Mouse (Mus musculus): ENCODE results near the gene Tek.
A peak's percentile ranks its signal among the peaks of the same experiment; 100 is the strongest.
"Not testable (repeated sequence)": the region's sequence is repeated elsewhere in the genome, so short reads cannot be mapped to it uniquely, and the experiment has no call there.

Gene Tek

DNA sequence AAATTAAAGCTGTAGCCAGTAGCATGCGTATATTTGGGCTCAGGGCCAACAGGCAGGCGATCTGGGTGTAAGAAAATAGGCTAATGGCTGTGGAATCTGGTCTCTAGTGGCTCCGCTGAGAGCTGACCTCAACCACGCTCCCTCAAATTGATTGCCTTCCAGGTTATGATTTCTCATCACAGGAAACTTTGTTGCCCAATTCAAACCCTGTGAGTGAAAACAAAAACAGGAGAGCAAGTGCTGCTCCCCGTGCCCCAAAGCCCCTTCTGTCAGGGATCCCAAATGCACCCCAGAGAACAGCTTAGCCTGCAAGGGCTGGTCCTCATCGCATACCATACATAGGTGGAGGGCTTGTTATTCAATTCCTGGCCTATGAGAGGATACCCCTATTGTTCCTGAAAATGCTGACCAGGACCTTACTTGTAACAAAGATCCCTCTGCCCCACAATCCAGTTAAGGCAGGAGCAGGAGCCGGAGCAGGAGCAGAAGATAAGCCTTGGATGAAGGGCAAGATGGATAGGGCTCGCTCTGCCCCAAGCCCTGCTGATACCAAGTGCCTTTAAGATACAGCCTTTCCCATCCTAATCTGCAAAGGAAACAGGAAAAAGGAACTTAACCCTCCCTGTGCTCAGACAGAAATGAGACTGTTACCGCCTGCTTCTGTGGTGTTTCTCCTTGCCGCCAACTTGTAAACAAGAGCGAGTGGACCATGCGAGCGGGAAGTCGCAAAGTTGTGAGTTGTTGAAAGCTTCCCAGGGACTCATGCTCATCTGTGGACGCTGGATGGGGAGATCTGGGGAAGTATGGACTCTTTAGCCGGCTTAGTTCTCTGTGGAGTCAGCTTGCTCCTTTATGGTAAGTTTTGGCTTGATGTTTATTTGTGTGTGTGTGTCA is at the start of gene Tek:
Gene Tek (plus strand): TSS at position 452 of the 894 bp plus-strand sequence.
- peak; percentile 20 for DNase-seq (ENCODE audit: low read depth, low spot score)

DNA sequence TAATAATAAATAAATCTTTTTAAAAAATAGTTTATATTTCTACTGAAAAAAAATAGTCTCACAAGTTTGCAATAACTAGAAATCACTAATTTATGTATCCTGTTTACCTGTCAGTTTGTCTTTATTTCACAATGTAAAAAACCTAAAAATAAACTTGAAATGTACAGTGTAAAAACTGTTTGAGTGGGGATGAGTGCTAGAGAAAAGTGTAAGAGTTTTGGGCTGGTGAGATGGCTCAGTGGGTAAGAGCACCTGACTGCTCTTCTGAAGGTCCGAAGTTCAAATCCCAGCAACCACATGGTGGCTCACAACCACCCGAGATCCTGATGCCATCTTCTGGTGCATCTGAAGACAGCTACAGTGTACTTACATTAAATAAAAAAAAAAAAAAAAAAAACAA is 49.3 kb upstream of the Tek start:
- DNase-seq (ENCODE audit: low read depth, low spot score): not testable (repeated sequence)

DNA sequence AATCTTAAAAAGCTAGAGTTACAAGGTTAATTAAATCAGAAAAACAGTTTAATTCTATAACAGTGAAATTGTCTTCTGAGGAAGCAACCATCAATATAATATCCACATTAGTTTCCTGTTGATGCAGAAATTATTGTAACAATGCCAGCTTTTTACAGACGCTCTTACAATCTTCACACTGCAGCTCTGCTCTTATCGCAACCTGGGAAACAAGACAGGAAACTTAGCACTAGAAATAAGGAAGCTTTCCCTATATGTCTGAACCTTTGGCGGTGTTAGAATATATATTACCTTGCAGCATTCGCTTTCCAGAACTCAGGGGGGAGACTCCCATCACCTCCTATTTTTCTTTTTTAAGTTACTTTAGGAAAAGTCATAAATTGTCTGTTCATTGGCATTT is 48.0 kb upstream of the Tek start:
- no peak for DNase-seq (ENCODE audit: low read depth, low spot score)

DNA sequence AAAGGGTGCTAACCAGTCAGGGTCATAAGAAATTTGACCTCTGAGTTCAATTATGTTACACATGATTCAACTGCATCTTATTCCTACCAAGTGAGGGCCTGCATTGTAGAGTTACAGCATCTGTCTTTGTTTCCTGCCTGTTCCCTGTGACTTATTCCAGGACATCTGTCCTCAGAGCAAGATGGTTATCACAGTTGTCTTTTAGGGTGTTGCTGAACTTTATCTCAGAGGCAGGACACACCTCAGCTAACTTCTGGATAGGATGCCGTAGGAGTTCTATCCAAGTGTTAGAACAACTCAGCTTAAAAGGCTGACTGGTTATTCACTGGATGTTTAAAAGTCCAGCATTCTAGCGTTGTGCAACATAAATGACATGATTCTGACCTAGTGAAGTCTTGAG is 46.9 kb upstream of the Tek start:
- no peak for DNase-seq (ENCODE audit: low read depth, low spot score)

DNA sequence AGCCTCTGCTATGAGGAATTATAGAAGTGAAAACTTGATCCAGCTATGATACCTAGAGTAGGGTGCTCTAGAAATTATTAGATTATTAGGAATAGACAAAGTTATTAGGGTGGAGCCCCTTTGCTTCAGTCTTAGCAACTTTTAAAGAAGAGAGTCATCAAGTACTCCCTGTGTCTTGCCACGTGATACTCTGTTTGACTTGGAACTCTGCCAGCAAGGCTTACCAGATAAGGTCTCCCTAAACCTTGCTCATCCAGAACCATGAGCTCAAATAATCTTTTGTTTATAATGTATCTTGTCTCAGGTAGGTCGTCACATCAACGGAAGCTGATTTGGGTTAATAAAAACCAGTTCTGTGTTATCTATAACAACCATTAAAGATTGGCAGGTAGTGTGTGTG is 42.7 kb upstream of the Tek start:
- no peak for DNase-seq (ENCODE audit: low read depth, low spot score)

DNA sequence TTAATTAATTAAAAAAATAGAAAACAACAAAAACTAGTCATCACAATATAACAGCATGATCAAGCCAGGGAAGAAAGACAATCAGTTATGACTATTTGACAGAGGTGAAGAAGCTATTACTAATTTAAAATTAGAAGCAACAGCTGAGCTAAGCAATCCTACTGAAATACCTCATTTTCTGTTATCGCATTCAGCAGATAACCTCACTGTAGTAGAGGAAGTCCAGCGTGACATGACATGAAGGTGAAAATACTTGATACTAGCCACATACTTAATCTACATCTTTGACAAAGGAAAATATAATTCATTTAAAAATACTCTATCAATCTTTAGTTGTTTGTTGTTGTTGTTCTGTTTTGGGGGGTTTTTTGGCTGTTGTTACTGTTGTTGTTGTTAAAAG is 28.1 kb upstream of the Tek start:
- no peak for DNase-seq (ENCODE audit: low read depth, low spot score)

DNA sequence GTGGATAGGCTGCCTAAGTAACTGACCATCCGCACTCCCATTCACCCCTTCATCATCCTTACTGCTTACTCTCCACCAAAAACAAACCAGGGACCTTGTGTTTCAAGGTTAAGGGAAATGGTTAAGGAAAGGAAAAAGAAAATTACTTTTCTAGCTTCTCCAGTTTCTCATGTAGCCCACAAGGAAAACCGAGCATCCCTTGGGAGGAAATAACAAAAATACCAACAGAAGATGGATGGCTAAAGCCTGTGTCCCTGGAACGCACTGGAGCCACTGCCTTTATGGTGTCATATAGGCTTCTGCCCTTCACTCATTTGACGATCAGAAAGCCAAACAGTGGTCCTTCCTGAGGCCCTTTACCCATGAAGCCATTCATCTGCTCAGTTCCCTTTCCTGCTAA is 27.7 kb upstream of the Tek start:
- DNase-seq (ENCODE audit: low read depth, low spot score): no peak

DNA sequence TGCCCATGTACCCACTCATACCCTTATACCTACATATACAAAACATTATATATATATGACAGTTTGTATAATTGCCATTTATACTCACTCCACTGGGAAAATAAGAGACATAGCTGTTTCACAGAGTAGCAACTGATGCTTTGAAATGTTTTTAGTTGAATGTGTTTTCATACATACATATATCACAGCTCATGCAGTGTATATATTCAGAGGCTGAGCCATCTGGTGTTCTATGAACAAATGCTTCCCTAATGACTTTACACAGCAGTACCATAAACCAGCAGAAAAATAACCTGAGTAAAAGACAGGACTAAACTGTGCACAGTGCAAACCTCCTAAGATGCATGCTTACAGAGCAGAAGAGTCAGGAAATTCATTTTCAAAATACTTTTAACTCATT is 25.3 kb upstream of the Tek start:
- DNase-seq (ENCODE audit: low read depth, low spot score): no peak

DNA sequence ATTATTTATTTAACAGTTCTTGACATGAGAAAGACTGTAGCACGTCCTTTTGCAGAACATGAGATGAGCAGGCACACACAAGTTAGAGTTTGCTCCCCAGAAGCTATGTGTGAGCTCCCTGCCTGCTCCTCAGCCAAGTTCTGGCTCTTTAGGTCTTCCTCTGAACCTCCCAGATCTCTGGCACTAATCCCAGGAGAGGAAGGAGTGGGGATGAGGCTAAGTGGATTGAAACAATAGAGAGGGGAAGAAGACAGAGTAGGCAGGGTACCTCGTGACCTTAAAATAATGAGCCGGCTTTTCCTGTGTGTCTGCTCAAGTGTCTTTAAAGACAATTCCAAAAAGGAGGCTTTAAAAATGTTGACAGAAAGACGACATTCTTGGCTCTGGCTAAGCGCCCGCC is 23.9 kb upstream of the Tek start:
- DNase-seq (ENCODE audit: low read depth, low spot score): peak; percentile 12

DNA sequence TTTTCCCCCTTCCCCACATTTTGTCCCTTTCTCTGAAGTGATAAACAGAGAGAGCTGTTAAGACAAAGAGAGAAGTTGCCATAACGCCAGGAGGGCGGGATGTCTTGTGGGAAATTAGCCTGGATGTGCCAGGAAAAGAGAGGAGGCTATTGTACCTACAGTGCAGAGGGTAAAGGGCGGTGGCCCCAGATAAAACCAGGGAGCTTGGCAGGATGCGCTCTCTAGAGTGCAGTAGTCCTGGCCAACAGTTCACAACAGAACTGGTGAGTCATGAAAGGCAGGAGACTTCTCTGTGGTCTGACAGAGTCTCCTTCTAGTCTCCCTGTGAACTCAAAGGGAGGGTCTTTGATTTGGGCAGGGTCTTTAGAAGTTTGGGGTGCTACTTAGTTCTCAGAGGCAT is 13.3 kb upstream of the Tek start:
- no peak for DNase-seq (ENCODE audit: low read depth, low spot score)

DNA sequence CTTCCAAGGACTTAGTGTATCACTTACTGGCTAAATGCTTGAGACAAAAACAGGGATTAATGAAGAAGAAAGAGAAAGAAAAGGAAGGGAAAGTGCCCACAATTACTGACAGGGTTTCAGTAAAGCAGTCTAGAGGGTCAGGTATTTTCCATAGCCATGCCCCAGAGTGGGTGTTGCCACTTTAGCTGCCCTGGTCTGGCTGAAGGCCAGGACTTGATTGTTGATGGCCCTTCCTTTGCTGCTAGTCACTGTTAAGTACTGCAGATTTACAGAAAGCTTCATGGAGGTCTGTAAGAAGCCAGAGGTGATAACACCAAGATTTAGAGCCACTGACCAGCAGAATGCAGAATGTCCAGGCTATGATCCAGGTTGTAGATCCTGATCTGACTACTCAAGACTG is 6.4 kb upstream of the Tek start:
- DNase-seq (ENCODE audit: low read depth, low spot score): no peak

DNA sequence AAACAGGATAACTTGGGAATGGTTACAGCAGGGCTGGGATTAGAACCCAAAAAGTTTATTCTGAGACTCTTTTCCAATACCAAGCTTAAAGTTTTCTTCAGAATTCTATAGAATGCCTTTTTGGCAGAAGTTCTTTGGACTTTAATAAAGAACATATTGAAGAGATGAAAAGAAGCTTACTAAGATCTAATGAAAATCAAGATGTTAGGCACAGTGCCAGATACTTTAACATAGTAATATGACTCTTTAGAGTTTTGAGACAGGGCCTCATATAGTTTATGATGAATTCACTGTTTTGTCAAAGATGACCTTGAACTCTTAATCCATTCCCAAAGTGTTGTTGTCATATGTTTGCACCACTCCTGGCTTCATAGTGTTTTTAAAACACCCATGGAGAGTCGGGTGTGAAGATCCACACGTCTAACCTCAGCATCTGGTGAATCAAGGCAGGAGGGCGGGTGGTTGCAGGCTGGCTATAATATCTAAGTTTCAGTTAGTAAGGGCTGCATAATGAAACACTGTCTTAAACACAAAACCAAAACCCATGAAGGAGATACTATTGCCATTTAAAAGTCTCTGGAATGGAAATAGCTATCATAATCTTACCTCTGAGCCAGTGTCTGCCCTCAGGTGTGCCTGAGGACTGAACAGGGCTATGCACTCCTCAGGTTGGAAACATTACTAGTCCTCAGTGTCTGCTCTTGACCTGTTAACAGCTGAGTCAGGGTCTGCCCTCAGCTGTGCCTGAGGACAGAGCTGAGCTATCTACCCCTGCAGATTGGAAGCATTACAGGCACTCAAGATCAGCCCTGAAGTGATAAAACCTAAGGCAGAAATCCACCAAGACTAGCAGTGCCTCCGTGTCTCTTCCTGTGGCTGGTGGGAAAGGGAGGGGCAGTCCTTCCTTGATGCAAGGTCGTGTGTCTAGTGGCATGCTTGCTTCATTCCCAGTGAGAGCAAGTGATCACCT is 1.5 kb upstream of the Tek start:
- DNase-seq (ENCODE audit: low read depth, low spot score): no peak

DNA sequence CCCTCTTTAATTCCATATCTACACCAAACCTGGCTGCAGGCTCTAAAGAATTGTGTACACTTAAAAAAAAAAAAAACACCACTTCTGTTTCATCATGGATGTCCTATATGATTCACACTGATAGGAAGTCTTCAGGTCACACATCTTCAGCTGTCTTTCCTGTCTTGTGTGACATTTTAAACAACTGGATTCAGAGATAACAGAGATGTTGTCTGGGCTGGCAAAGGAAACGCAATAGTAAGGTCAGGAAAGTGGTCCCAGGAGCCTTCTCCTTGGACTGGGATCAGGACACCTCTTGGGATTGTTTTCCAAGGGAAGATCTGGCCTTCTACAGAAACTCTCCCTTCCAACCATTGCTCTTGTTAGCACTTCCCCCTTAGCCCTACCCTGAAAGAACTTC is 2.7 kb downstream of the Tek start:
- DNase-seq (ENCODE audit: low read depth, low spot score): no peak

DNA sequence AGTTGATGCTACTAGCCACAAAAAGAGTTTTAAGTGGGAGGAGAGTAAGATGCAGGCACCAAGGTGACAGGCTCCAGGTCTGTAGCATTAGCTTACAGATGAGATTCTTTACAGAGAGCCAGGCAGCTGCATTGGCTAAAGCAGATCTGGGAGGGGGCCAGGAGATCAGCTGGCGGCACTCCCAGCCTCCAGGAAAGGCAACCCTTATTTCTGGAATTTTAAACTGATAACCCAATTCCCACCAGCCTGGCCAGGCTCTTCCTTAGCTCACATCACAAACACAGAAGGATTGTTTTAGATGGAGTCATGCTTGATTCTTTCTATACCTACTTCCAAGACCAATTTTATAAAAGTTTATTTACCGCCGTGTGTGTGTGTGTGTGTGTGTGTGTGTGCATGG is 6.7 kb downstream of the Tek start:
- peak; percentile 8 for DNase-seq (ENCODE audit: low read depth, low spot score)

DNA sequence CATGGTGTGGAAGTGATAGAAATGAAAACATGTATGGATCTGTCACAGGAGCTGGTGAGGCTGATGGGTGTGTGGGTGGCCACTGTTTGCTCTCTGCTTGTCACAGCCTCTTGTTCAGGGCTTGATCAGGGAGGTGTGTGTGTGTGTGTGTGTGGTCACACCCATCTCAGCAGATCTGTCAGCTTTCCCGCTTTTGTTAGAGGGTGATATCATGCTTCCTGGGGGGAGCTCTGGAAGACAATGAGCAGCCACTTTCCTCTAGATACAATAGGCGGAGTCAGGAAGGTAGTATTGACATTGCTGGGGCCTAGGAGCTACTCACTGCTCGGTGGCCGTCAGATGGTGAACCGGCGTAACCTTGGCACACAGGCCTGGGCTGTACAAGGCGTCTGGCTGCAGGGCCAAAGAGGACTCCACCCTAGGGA is 7.3 kb downstream of the Tek start:
- DNase-seq (ENCODE audit: low read depth, low spot score): no peak

DNA sequence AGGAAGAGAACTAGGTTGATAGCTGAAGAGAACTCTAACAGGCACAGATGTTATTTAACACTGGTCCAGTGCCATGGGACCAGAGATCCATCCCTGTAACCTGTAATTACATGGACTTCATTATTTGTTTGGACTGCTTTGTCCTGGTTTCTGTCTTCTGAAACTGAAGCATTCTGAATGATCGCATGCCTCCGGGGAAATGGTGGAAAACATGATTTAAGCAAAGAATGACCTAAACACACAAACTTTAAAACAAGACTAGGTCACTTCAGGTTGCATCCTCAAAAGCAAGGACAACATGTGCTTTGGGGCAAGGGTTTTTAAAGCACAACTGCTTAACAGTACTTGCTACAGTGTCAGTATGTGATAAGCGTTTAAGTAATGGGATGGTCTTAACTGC is 8.2 kb downstream of the Tek start:
- no peak for DNase-seq (ENCODE audit: low read depth, low spot score)

DNA sequence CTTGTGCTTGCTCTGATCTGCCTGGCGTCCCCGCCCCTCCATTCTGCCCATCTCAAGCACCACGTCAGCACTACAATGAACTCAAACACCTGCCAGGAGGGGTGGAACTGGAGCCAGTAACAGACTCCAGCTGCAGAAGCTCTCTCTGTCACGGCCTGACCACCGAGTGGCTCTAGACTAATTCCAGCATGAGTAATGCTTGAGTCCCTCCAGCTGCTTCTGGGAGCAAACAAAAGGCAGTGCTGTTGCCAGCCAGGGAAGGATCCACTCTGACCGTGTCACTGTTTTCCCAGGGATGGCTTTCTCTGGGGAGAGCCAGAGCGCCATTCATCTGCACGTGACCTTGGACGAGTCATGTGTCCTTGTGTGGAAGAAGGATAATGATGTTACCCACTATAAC is 13.4 kb downstream of the Tek start:
- peak; percentile 34 for DNase-seq (ENCODE audit: low read depth, low spot score)

DNA sequence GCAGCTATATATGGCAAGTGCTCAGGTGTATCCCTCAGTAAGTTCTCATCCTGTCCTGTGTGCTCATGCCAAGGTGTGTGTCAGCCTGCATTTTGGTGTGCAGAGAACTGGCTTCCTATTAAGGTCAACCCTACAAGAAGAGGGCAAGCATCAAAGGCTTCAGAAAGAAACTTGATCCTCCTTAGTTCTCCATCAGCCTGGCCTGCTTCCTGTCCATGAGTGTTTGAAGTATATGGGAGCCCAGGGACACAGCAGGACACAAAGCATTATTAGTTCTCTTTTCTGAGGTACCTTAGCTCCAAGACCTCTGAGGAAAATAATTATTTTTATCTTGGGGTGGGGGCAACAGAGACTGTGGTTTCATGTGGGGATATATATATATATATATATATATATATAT is 26.1 kb downstream of the Tek start:
- DNase-seq (ENCODE audit: low read depth, low spot score): no peak

DNA sequence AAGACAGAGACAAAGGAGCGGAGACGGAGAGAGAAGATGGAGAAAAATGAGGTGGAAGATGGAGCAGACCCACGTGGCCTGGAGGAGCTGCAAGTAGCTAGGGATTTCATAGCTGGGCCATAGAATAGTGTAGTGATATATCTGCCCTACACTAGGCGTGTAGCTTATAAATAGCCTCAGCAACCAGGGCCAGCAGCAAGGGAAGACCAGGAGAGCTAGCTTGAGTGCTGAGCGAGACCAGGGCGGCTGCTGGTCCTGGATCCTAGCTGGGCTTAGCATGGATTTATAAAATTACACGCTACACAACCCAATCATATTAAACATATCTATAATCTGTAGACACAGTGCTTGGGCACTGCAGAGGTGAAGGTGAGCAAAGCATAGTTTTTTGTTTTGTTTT is 27.1 kb downstream of the Tek start:
- DNase-seq (ENCODE audit: low read depth, low spot score): no peak

DNA sequence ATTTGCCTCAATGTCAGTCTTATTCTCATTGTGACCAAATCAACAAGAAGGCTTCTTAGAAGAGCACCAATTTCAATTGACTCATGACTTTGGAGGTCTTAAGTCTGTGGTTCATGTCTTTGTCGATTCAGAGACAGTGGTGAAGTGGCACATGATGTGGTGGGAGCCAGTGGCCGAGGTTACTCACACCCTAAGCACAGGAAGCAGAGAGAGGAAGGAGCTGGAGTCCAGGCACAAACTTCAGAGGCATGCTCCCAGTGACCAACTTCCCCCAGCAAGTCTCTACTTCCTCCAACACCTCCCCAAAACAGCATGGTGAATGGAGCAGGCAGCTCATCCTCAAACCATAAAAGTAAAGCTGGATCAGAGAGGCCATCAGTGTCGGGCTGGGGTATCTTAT is 29.5 kb downstream of the Tek start:
- DNase-seq (ENCODE audit: low read depth, low spot score): no peak

DNA sequence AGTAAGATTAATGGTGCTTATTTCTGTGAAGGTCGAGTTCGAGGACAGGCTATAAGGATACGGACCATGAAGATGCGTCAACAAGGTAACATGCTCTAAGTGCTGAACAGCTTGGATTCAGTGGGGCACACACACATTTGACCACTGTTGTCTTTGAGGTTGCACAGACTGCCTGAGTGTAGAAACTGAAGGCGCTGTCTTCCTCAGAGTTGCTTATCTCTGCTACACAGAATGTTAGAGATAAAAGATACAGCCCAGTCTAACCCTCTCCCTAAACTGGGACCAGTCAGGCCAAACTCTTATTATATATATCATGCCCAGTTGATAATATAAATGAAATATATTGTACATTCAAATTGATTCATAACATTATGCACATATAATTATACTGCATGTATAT is 42.0 kb downstream of the Tek start:
- no peak for DNase-seq (ENCODE audit: low read depth, low spot score)

DNA sequence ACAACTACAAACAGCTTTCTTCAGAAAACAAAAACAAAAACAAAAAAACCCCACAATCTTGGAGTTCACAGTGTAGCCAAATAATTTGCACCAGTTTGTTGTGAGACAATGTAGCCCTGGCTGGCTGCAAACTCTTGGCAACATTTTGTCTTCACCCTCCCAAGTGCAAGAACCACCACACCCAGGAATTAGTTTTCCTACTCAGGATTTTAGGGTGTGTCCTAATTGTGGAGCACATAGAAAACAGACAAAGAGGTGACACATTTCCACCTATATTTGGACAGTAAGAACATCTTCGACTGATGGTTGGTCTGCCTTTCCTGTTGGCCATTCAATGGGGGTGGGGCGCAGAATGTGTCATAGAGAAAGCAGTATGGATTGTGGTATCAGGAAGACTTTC is 46.8 kb downstream of the Tek start:
- no peak for DNase-seq (ENCODE audit: low read depth, low spot score)

DNA sequence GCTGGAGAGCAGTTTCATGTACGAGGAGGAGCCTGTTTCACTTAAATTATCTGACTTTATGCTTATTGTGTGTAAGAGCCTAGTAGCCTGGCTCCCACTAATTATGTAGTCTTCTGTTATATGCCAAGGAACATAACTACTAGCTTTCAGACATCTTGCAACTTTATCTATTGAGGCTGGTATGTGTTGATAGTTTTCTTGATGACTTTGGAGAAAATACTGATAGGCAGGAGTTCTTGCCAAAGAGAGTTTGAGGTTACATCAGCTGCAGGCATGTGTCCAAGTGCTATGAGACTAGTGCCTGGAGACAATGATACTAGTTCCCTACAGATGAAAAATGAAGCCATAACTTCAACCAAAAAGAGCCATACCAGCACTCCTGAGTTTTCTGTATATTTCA is 64.1 kb downstream of the Tek start:
- DNase-seq (ENCODE audit: low read depth, low spot score): peak; percentile 82
